Mouse (Mus musculus): Measurements from ENCODE around the gene Pcyt1b. TPM values are rescaled to one million over a fixed set of nuclear protein-coding genes. Genes with fewer than 3 reads are reported as not detected.

Pcyt1b gene
- 2.5 TPM for polyA plus RNA-seq (2017; shearing (Covaris generic))

DNA sequence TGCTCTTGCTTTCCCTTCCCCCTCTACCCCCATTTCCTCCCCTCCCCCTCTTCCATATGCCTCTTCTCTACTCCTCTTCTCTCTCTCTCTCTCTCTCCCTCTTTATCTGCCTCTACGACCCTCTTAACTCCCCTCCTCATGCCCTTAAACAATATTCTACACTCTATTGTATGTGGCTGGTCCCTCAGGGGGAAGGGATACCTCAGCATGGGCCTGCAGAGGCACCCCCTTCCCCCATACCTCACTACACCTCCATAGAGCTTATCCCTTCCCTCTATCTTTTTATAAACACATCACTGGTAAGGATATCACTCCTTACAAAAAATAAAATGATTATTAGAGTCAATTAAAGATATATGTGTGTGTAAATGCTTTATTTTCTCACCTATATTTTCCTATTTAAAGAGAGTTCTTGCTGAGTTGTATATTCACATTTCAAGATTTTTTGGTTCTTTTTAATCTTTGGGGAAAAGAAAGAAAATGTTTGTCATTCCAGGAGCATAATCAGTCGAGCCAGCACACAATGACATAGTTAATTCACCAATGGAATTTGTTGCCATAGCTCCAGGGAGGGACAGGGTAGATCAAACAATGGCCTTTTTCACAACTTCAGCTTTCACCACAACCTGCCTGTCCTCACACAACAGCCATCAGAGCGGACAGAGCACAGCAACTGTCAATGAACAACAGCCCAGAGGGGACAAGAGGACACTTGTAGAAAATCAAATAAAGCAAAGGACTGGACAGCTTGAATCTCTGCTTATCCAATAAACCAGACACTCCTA lies at the start of gene Pcyt1b:
Gene Pcyt1b (plus strand): TSS at position 646 of the 785 bp plus-strand sequence.

DNA sequence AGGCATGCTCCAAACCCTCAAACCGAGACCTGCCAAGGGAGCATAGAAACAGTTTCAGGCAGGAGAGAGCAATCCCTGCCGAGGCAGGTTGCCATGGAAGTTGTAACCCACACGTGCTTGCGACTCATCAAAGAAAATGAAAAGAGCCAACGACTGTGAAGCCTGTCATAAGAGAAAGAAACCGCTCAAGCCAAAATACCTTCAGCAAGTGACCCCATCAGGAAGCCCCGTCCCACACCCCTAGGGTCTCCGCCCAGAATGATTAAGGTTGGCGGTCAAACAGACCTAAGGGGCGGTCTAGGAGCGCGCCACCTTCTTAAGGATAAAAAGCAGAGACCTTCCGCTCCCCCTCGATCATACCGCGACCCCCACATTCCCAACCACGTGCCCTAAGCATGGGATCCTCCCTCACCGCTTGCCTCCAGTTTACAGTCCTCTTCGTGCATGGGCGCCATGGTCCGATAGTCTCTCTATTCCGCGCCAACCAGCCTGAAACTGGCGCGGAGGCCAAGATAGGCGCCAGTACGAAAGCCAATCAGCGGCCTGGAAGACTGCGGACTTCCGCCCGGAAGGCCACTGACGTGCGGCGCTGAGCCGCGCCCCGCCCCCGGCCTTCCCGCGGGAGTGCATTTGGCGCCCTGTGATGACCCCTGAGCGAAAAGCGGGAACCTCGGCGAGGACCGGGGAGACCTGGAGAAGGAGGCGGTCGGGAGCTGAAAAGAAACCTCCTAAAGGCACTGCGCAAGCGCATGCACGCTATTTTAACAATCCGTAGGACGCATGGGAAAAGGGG lies 22.8 kb upstream of the Pcyt1b start, which contains the start of gene Pola1:
Gene Pola1 (minus strand): TSS at position 499 of the 793 bp plus-strand sequence.

Other genes with a start within 250 kb of the Pcyt1b start
- gene Pola1, start 22.7 kb upstream of the Pcyt1b start, polyA plus RNA-seq (2017; shearing (Covaris generic)): 9.9 TPM
- gene Pdk3, start 177.3 kb downstream of the Pcyt1b start, polyA plus RNA-seq (2017; shearing (Covaris generic)): 18.3 TPM